In genomic region chr7:25261896-25262295, GRCm38 (mm10) we compare ENCODE assay signal across 23 mouse cellular contexts. TPM values are rescaled to one million over a fixed set of nuclear protein-coding genes. Genes with fewer than 3 reads are reported as not detected.
"Had no signal": no experiment of that assay in that cellular context is flagged by ENCODE, and none has a peak within 500 bp of the region (broad histone marks: within the 10 kb centered on the region; RNA-seq: fewer than 3 reads in every experiment).

No protein-coding gene starts in this region.

- H3K27me3 ChIP-seq: lung, embryonic 15.5 days; neural tube, embryonic 13.5 days; neural tube, embryonic 15.5 days had no signal

- H3K9ac ChIP-seq: lung, embryonic 15.5 days; midbrain, embryonic 12.5 days; neural tube, embryonic 13.5 days; neural tube, embryonic 15.5 days had no signal

- H3K36me3 ChIP-seq: lung, embryonic 15.5 days; midbrain, embryonic 10.5 days; midbrain, embryonic 12.5 days; neural tube, embryonic 13.5 days; neural tube, embryonic 15.5 days had no signal

- H3K4me3 ChIP-seq: lung, embryonic 15.5 days; midbrain, embryonic 10.5 days; midbrain, embryonic 12.5 days; myocyte; neural tube, embryonic 13.5 days; neural tube, embryonic 15.5 days had no signal

- ATAC-seq: lung, postnatal 0 days; midbrain, embryonic 16.5 days had no signal

- H3K9me3 ChIP-seq: lung, embryonic 15.5 days; midbrain, embryonic 10.5 days; midbrain, embryonic 12.5 days; neural tube, embryonic 13.5 days; neural tube, embryonic 15.5 days had no signal

- H3K27ac ChIP-seq: lung, embryonic 15.5 days; midbrain, embryonic 10.5 days; midbrain, embryonic 12.5 days; neural tube, embryonic 13.5 days; neural tube, embryonic 15.5 days had no signal

- DNase-seq: lung, adult 2 months; lung, postnatal 14 days; lung, postnatal 4 days; midbrain, embryonic 14.5 days; retina, postnatal 1 day; right cerebral cortex, adult 18-20 months; right cerebral cortex, postnatal 25 days; right cerebral cortex, postnatal 4 days; spleen, adult 18-20 months; thymus, adult 18-20 months; thymus, postnatal 14 days; thymus, postnatal 36 days had no signal

- H3K4me2 ChIP-seq: lung, embryonic 15.5 days; midbrain, embryonic 12.5 days; neural tube, embryonic 13.5 days; neural tube, embryonic 15.5 days had no signal

RNA-seq across cellular contexts. Expression of gene Prr19, which starts 39.3 kb away (rescaled TPM):
- total RNA-seq: megakaryocyte, adult 5-6 weeks; megakaryocyte-erythroid progenitor cell, adult 5-6 weeks had no signal
- polyA plus RNA-seq: lung, adult 2 months; lung, postnatal 0 days; myocyte; small intestine, adult 2 months had no signal
